In genomic region chr11:72436271-72436670, GRCm38 (mm10) we compare ENCODE assay signal across 12 mouse cellular contexts. TPM values are rescaled to one million over a fixed set of nuclear protein-coding genes. Genes with fewer than 3 reads are reported as not detected.
A peak's percentile ranks its signal among the peaks of the same experiment; 100 is the strongest.
DNase-seq lines count a peak whose midpoint lies in the region; ATAC-seq lines count a peak whose summit lies in the region.
"Had no signal": no experiment of that assay in that cellular context is flagged by ENCODE, and none has a peak within 500 bp of the region (broad histone marks: within the 10 kb centered on the region; RNA-seq: fewer than 3 reads in every experiment).

No protein-coding gene starts in this region.

- DNase-seq in gastrocnemius, adult 18-20 months (ENCODE audit: low spot score): peak; percentile 61
- no peak for DNase-seq in gastrocnemius, postnatal 36 days
- no peak for DNase-seq in limb, embryonic 10.5 days (ENCODE audit: low spot score)
- DNase-seq in adipocyte (ENCODE audit: low spot score): peak; percentile 54
- no peak for DNase-seq in natural killer cell, adult 2 months (ENCODE audit: low spot score in 2 of 2)

- H3K36me3 ChIP-seq in limb, embryonic 15.5 days: no peaks in the 10 kb centered on the region
- H3K36me3 ChIP-seq in limb, embryonic 10.5 days: no peaks in the 10 kb centered on the region
- no peaks in the 10 kb centered on the region for H3K36me3 ChIP-seq in intestine, embryonic 16.5 days (ENCODE audit: control insufficient read depth, insufficient read depth, low read length)

- no peak overlapping the region for H3K9ac ChIP-seq in limb, embryonic 15.5 days
- H3K9ac ChIP-seq in intestine, embryonic 16.5 days (ENCODE audit: low read depth, low read length): peak overlapping the region; percentile 57
- H3K9ac ChIP-seq: forebrain, embryonic 13.5 days had no signal

- H3K4me2 ChIP-seq in limb, embryonic 15.5 days: 0 out of 2 replicates have a peak overlapping the region, but pooled peaks have one; percentile 12
- H3K4me2 ChIP-seq in intestine, embryonic 16.5 days (ENCODE audit: low read depth, low read length): peak overlapping the region; percentile 44
- H3K4me2 ChIP-seq: forebrain, embryonic 13.5 days had no signal

- no peaks in the 10 kb centered on the region for H3K27me3 ChIP-seq in limb, embryonic 15.5 days
- no peaks in the 10 kb centered on the region for H3K27me3 ChIP-seq in limb, embryonic 10.5 days (ENCODE audit: low read depth, poor library complexity, severe bottlenecking)
- H3K27me3 ChIP-seq in intestine, embryonic 16.5 days (replicated peaks; ENCODE audit: control insufficient read depth, insufficient read depth, low read length): no peaks in the 10 kb centered on the region

- peaks cover 19% of the 10 kb centered on the region for H3K4me1 ChIP-seq in limb, embryonic 15.5 days
- H3K4me1 ChIP-seq in limb, embryonic 10.5 days: no peaks in the 10 kb centered on the region
- peaks cover 20% of the 10 kb centered on the region for H3K4me1 ChIP-seq in intestine, embryonic 16.5 days (ENCODE audit: control insufficient read depth, insufficient read depth, low read length)

- intact Hi-C loops in gastrocnemius, postnatal 36 days (cut with DNase I): loop anchor here (2.0 kb wide), 1 partner anchor 131 kb away; no protein-coding TSS in a partner anchor

- ATAC-seq in limb, embryonic 15.5 days (ENCODE audit: insufficient number of reproducible peaks, low FRiP score, low TSS enrichment, low read depth): no peak
- no peak for ATAC-seq in intestine, embryonic 16.5 days
- no peak for ATAC-seq in granulocyte monocyte progenitor cell, adult 5-6 weeks (replicated peaks; ENCODE audit: poor library complexity, severe bottlenecking)
- ATAC-seq: forebrain, embryonic 13.5 days; hindbrain, embryonic 16.5 days had no signal

- no peak overlapping the region for H3K4me3 ChIP-seq in limb, embryonic 15.5 days
- H3K4me3 ChIP-seq in limb, embryonic 10.5 days: no peak overlapping the region
- H3K4me3 ChIP-seq in intestine, embryonic 16.5 days (ENCODE audit: low read length): peak overlapping the region; percentile 41; the same call in 1 of the 2 replicates
- H3K4me3 ChIP-seq: forebrain, embryonic 13.5 days had no signal

- 71% methylated on average over 5 of the region's 5 CpGs for WGBS in limb, embryonic 15.5 days
- 77% methylated on average over 5 of the region's 5 CpGs for WGBS in limb, embryonic 10.5 days
- 71% methylated on average over 5 of the region's 5 CpGs for WGBS in intestine, embryonic 16.5 days

- H3K27ac ChIP-seq in limb, embryonic 15.5 days: no peak overlapping the region
- H3K27ac ChIP-seq in limb, embryonic 10.5 days: no peak overlapping the region
- no peak overlapping the region for H3K27ac ChIP-seq in intestine, embryonic 16.5 days (ENCODE audit: low read length)
- H3K27ac ChIP-seq: forebrain, embryonic 13.5 days had no signal

- H3K9me3 ChIP-seq in limb, embryonic 15.5 days: no peaks in the 10 kb centered on the region
- H3K9me3 ChIP-seq in limb, embryonic 10.5 days (replicated peaks): no peaks in the 10 kb centered on the region
- no peaks in the 10 kb centered on the region for H3K9me3 ChIP-seq in intestine, embryonic 16.5 days (ENCODE audit: control insufficient read depth, low read length)
- H3K9me3 ChIP-seq: forebrain, embryonic 13.5 days had no signal

RNA-seq across cellular contexts. Expression of gene Ggt6, which starts 0.9 kb away (rescaled TPM):
- 1 to 10 TPM; 2.1 to 2.3 TPM for total RNA-seq in gastrocnemius, adult 18-20 months (2021)
- 1 to 10 TPM in 1 of 2 experiments, under 1 TPM in 1; 0.28 to 1.0 TPM for total RNA-seq in gastrocnemius, postnatal 36 days (2021)
- polyA plus RNA-seq in limb, embryonic 15.5 days (2015; fragmentation: Nextera tagmentation; extraction: Ambion mirVana): 10.4 and 11.5 TPM in 2 replicates
- 0.08 TPM in 1 of 2 replicates, not detected in the other for polyA plus RNA-seq in limb, embryonic 10.5 days (2016; fragmentation: Nextera tagmentation; extraction: Ambion mirVana)
- polyA plus RNA-seq in intestine, embryonic 16.5 days (2015; fragmentation: Nextera tagmentation; extraction: Ambion mirVana): 19.2 and 21.2 TPM in 2 replicates
- total RNA-seq in granulocyte monocyte progenitor cell, adult 5-6 weeks (2014; fragmentation: Nextera tagmentation): not detected in 2 replicates
- not detected in 2 replicates for total RNA-seq in granulocyte monocyte progenitor cell, adult 5-6 weeks (2017)
- total RNA-seq: neutrophil, adult 5-6 weeks had no signal
- polyA plus RNA-seq: forebrain, embryonic 13.5 days; hindbrain, embryonic 16.5 days; limb, embryonic 11.5 days had no signal

RNA-seq across cellular contexts. Expression of gene Mybbp1a, which starts 4.9 kb away (rescaled TPM):
- total RNA-seq in gastrocnemius, adult 18-20 months (2021): 10 to 100 TPM; 54.7 to 63.3 TPM
- total RNA-seq in gastrocnemius, postnatal 36 days (2021): 10 to 100 TPM; 48.6 to 58.9 TPM
- polyA plus RNA-seq in limb, embryonic 15.5 days (2015; fragmentation: Nextera tagmentation; extraction: Ambion mirVana): 127 and 128 TPM in 2 replicates
- 234 and 274 TPM in 2 replicates for polyA plus RNA-seq in limb, embryonic 10.5 days (2016; fragmentation: Nextera tagmentation; extraction: Ambion mirVana)
- 119 and 141 TPM in 2 replicates for polyA plus RNA-seq in intestine, embryonic 16.5 days (2015; fragmentation: Nextera tagmentation; extraction: Ambion mirVana)
- total RNA-seq in granulocyte monocyte progenitor cell, adult 5-6 weeks (2014; fragmentation: Nextera tagmentation): 172 and 173 TPM in 2 replicates
- total RNA-seq in granulocyte monocyte progenitor cell, adult 5-6 weeks (2017): 132 and 239 TPM in 2 replicates

RNA-seq across cellular contexts. Expression of gene Smtnl2, which starts 24.8 kb away (rescaled TPM):
- total RNA-seq in gastrocnemius, adult 18-20 months (2021): 100 to 1,000 TPM; 311 to 327 TPM
- total RNA-seq in gastrocnemius, postnatal 36 days (2021): 100 to 1,000 TPM; 206 to 299 TPM
- polyA plus RNA-seq in limb, embryonic 15.5 days (2015; fragmentation: Nextera tagmentation; extraction: Ambion mirVana): 85.0 and 97.2 TPM in 2 replicates
- 11.7 and 14.2 TPM in 2 replicates for polyA plus RNA-seq in limb, embryonic 10.5 days (2016; fragmentation: Nextera tagmentation; extraction: Ambion mirVana)
- polyA plus RNA-seq in intestine, embryonic 16.5 days (2015; fragmentation: Nextera tagmentation; extraction: Ambion mirVana): 27.3 and 28.9 TPM in 2 replicates
- total RNA-seq in granulocyte monocyte progenitor cell, adult 5-6 weeks (2014; fragmentation: Nextera tagmentation): 0.79 and 1.2 TPM in 2 replicates
- total RNA-seq in granulocyte monocyte progenitor cell, adult 5-6 weeks (2017): not detected in 2 replicates
- total RNA-seq: neutrophil, adult 5-6 weeks had no signal

RNA-seq across cellular contexts. Expression of gene Spns2, which starts 53.4 kb away (rescaled TPM):
- total RNA-seq in gastrocnemius, adult 18-20 months (2021): 10 to 100 TPM; 26.5 to 42.7 TPM
- total RNA-seq in gastrocnemius, postnatal 36 days (2021): 10 to 100 TPM; 21.3 to 25.1 TPM
- 10.6 TPM in 2 replicates for polyA plus RNA-seq in limb, embryonic 15.5 days (2015; fragmentation: Nextera tagmentation; extraction: Ambion mirVana)
- polyA plus RNA-seq in limb, embryonic 10.5 days (2016; fragmentation: Nextera tagmentation; extraction: Ambion mirVana): 2.8 and 3.0 TPM in 2 replicates
- polyA plus RNA-seq in intestine, embryonic 16.5 days (2015; fragmentation: Nextera tagmentation; extraction: Ambion mirVana): 5.9 and 7.5 TPM in 2 replicates
- 27.1 and 41.2 TPM in 2 replicates for total RNA-seq in granulocyte monocyte progenitor cell, adult 5-6 weeks (2014; fragmentation: Nextera tagmentation)
- 5.6 TPM in 2 replicates for total RNA-seq in granulocyte monocyte progenitor cell, adult 5-6 weeks (2017)

Comparison
In these comparisons a context has a peak if more than half of its experiments do, and no peak if none do; other contexts are left out.
1. DNase-seq: peak in gastrocnemius, adult 18-20 months (single experiment) and adipocyte (single experiment); none in gastrocnemius, postnatal 36 days (0 of 2), limb, embryonic 10.5 days (single experiment) and natural killer cell, adult 2 months (0 of 2).
2. RNA of gene Smtnl2, which starts 24.8 kb away (total RNA-seq): 311 to 327 TPM in gastrocnemius, adult 18-20 months and 206 to 299 TPM in gastrocnemius, postnatal 36 days; 0.79 to 1.2 TPM in granulocyte monocyte progenitor cell, adult 5-6 weeks; every median in the first group is over 10 times any median in the second.